Mouse (Mus musculus) megakaryocyte, adult 5-6 weeks (primary cell): Measurements from ENCODE around the gene Mrps23. TPM values are rescaled to one million over a fixed set of nuclear protein-coding genes. Genes with fewer than 3 reads are reported as not detected.
"Not testable (repeated sequence)": the region's sequence is repeated elsewhere in the genome, so short reads cannot be mapped to it uniquely, and the experiment has no call there.

Source experiments
- ATAC-seq: 2 replicates; pipeline ENCODE4 v1.8.0; 2016; ENCODE audit warnings: mild to moderate bottlenecking, inconsistent platforms; ENCODE audit not compliant: poor library complexity, severe bottlenecking
- total RNA-seq, 2 experiments: library from RNA; stranded (forward) in 1 of 2; stranded (reverse) in 1 of 2; fragments of 153-499, 151-499 nt in 1 of 2; fragments of 221-1000, 200-1000 nt in 1 of 2; gene quantifications; 2 replicates each; pipeline versions ENCODE4 v1.2.3 to v1.2.4; 2015 to 2017

Mrps23 gene
- total RNA-seq, 2 experiments from 2014 or later = 39.4 to 62.2 TPM

DNA sequence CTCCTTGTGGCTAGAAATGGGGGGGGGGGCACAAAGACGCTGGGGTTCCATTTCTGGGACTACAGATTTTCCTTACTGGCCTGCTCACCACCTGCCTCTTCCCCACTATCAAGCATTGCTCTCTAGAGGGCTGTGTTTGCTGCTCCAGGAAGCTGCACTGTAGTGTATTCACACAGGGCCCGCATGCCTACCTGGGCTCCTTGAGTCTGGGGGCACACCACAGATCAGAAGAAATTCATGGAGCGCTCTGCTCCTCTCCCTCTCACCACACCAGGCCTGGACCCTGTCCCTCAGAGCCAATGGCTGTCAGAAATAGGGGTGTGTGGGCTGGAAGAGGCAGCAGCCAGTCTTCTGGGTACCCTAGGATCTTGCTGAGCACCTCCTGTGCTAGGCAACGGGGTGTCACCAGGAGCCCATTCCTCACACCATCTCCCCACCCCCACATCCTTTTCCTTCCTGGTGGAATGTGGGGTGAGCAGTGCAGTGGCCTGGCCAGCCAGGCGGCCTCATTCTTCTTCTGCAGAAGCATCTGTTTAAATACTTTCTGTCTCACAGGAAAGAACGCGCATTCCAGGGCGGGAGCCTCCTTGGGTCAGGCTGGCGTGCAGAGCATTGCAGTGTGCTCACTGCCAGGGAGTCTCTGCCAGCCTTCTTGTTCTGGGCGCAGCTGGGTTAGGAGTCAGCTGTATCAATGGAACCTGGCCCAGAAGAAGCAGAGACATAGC lies 31.4 kb upstream of the Mrps23 start:
- ATAC-seq = no peak

DNA sequence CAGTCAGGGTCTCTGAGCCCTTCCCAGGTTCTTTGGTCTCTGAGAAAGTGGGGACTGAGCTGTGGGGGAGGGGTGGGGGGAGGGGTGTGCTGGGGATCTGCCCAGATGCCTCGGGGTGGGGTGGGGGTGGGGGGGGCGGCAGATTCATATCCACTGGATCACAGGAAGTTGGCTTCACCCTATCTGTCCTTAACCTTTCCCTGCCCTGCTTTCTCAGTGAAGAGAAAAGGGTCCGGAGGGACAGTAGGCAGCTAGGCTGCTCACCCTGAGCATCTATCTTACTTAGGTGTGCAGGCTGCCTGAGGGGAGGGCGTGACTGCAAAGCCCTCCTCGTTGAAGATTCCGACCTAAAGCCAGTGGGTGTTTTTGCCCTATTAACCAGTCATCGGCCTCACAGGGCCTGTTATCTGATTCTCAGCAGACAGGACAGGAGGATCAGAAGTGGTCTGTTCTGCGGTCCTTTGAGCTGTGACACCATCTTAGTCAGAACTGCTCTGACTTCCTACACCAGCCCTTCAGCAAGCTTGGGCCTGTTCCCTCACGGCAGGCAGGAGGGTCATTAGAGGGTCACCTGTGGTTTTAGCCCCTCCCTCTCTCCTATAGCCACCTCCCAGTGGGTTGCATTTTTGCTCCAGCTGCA lies 30.7 kb upstream of the Mrps23 start:
- peak; percentile 45 for ATAC-seq

DNA sequence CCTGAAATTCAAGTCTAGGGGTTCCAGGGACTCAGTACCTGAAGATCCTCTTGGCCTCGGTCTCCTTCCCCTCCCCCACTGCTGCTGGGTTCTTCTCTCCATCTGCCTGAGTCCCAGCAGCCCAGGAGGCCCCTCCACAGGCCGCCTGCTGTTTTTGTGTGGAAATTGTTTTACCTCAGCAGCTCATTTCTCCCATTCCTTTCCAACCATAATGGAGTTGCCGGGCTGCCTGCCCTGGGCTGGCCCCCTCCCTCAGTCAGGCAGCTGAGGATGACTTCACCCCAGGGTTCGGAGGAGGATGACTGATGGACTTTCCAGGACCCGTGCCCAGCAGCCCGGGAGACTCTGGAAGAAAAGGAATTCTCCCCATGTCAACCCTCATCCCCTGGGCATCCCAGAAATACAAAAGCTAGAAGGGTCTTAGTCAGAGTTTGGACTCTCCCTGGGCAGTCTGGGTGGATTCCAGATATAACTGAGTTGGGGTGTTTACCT lies 23.7 kb upstream of the Mrps23 start:
- no peak for ATAC-seq

DNA sequence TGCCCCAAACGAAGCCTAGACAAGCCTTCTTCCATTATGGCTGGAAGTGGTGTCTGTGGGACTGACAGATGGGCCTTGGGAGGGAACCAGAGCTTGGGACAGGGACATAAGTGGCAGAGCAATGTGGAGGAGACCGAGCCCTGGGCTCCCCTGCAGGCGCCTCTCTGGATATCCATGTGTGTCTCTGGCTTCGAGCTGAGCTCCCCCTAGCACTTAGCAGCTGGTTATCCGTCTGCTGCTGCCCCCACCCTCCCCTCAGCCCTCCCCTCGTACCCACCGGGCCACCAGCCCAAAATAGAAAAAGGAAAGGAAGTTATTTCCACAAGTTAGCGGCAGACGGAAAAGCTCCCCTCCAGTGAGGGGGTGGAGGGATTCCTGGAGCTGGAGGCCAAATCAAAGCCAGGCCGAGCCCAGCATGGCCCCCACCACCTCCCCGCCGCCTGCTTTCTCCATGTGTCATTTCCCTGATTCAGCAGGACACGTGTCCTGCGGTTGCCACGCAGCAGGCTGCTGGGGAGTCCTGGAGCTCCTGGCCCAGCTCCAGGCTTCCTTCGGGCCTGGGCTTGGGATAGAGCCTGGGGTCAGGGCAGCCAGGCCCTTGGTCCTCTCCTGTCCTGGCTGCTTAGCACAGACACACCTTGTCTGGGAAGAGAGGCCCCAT lies 23.1 kb upstream of the Mrps23 start:
- ATAC-seq = no peak

DNA sequence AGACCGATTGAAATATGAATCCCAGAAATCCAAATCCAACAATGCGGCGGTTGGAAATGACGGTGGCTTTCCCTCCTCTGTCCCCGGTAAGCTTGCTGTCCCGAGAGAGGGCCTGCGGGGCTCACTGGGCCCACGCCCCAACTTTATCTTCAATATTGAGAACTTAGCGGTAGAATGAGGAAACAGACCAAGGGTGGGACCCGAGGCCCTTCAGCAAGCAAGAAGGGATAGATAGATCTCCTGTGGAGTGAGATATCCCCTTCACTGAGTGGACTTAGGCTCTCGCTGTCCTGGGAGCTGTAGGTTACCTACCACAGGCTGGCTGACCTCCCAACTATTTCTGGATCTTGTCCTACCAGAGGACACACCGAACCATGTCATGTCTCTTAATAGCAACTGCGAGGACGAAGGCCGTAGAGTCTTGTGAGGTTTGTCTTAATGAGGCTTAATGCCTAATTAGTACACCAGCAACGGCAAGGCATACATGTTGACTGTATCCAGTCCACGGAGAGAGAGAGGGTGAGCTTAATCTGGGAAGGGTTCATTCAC lies 19.5 kb upstream of the Mrps23 start:
- ATAC-seq = no peak

DNA sequence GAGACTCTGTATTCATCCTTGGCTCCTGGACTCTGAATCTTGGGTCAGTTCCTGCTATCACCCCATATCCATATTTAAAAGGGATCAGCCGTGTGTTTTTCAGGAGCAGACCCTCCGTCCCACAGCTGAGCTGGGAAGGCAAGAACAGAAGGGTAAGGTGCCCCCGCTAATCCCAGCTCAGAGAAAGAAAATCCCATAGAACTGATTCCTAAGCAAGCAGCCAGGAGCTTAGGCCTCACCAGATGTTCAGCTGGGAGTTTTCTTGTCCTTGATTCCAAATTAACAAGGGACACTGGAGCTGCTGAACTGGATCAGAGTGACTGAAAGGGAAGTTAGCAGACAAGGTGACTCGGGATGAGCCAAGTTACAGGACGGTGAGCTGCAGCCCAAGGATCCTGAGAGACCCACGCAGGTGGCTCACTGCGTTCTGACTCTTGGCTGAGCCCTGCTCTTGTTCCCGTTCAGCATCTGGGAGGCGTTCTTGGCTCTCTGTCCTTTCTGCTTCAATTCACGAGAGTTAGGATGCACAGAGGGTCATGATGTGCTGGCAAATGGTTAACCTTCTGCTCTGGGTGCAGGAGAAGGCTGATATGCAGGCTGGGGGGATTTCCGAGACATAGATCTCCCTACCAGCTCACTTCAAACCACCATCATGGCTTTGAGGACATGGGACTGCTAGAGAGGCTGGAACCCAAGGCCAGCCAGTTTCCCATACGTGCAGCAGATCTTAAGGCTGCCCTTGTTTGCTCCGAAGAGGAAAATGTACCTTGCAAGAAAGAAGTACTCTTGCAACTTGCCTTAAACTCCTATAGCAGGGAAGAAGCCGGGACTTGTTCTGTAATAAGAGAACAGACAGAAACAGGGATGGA lies 17.9 kb upstream of the Mrps23 start:
- ATAC-seq = no peak

DNA sequence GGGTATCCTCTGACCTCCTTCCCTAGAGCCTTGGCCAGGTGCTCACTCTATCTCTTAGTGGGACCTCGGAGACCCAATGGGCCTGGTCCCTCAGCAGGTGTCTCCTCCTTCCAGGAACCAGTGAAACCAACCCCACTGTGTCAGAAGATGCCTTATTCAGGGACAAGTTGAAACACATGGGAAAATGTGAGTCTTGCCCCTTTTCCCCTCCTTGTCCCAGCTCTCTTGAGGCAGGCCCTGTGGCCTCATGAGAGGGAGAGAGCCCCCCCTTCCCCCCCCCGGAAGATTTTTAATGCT lies 17.3 kb upstream of the Mrps23 start:
- no peak for ATAC-seq

DNA sequence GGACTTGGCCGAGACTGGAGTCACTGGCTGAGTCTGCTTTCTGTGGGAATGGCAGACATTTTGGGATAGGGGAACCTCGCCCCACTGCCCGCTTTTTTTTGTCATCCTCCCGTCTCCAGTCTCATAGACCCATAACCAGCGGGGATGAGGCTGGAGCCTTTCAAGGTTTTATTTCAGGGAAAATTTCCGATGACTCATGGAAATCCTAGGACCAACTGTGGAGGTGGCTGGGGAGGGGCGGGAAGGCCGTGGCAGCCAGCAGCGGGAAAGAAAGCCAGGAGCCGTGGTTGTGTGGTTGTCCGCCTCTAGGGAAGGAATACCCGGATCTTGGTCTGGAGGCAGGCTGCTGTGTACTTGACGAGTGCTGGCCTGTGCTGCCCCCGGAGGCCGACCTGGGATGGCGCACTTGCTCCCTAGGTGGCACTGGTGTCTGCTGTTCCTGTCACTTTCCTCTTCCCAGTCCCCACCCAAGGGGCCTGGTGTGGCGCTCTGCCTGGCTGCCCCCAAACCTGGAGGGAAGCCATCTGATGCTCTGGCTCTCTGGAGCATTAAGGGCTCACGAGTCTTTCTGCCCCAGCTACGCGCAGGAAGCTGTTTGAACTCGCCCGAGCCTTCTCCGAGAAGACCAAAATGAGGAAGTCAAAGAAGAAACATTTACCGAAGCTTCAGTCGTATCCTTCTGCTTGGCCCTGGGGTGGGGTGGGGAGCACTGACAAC lies 16.6 kb upstream of the Mrps23 start:
- peak; percentile 96 for ATAC-seq

DNA sequence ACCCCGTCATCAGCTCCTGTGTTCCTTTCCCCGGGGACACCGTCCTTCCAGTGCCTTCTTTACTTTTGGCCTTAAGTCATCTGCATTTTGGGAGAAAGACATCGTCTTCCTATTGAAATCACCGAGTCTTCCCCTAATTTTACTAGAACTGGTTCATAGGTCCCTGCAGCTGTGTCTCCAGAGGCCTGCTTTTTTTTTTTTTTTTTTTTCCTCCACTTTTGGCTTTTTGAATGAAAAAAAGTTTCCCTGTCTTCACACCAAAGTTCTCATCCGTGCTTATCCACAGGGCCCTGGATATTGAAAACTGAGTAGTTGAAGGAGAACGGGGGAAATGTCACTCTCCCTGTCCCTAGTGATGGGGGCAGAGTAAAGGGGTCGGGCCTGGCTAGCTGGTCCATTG lies 16.0 kb upstream of the Mrps23 start:
- no peak for ATAC-seq

DNA sequence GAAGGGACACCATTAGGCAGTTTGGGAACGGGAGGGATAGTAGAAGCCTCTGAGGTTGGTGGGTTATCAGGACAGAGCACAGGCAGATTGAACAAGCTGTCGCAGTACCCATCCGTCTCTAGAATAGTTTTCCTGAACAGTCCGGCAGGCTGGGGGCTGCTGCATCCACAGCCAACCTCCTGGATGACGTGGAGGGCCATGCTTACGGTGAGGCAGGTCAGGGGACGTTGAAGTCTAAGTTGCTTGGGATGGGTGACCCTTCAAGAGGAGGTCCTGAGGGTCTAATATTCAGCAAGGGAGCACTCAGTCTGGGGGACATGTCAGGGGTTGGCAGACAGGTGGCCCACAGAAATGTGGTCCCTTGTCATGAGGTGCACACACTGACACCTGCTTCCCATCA lies 15.6 kb upstream of the Mrps23 start:
- ATAC-seq = no peak

DNA sequence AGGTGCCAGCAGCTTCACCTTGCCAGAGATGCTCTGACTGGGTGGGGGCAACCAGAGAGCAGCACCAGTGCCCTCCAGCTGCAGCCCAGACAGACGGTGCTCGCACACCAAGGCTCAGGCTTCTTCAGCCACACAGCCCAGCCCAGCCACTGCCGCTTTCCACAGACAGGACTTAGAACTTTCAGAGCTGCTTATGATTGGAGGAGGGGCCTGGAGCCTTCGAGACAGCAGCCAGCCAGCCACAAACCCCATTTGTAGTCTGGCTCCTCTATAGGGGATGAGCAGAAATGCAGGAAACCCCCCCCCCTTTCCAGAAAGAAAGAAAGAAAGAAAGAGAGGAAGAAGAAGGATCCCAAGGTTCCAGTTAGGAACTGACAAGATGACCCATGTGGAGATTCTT lies 11.6 kb upstream of the Mrps23 start:
- ATAC-seq = no peak

DNA sequence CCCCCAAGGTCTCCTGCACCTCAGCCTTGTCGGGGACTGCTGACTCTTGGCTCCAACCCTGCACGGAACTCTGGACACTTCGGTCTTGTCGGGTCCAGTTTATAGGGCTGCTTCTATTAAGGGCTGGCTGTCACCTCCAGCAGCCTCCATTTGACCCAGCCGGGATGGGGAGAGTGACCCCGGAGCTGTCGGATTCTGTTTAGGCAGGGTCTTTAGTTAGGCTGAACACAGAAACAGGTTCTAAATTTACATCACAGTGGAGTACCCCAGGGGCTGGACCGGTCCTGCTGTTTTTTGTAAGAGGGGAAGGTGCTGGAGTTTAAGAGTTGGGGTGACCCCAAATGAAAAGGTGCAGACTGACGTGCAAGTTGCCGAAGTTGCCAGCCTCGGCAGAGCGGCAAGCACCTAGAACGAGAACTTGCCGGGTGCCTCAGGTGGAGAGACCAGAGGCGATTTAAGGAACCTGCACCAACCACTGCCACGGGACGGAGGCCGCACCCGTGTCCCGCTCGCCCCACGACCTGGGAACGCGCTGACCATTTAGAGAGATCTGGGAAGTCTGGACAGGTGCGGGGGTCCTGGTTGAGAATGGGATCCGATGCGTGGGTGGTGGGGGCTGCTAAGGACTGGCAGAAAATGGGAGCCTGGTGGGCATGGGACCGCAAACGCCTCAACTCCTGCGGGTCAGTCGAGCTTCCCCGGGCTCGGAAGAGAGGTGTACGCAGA lies 10.9 kb upstream of the Mrps23 start:
- peak; percentile 56 for ATAC-seq

DNA sequence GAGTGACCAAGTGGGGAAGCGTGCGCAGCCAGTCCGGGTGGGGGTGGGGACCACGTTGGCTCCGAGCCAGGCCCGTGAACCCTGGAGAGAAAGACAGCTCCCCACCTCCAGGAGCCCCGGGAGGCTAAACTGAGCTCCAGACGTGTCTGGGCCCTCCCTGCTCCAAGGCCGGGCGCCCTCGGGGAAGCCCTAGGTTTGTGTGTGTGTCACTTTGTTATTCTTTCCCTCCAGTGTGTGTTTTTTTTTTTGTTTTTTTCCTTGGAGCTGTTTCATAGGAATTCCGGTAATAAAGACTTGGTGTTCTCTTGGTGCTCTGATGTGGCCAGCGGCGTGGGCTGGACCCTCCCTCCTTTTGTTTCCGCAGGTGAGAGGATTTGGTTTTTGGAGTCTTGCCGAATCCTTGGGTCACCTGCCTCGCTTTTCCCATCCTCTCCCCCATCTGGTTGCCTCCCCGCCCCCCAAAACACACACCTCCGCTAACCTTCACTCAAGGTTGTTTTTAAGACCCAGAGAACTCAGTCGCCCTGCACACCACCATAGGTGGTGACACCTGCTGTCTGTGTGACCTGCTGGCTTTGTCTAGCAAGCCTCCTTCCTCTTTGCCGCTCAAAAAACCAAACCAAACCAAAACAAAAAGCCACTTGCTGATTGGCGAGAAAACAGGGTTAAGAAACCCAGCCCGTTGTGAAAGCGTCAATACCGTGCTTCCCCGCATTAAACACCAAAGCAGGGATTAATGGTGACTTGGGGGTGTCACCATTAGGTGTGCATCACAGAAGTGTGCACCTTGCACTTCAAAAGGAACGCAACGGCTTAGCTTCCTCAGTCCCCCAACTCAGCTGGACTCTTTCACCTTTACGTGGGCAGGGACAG lies 10.1 kb upstream of the Mrps23 start:
- ATAC-seq = peak; percentile 64

DNA sequence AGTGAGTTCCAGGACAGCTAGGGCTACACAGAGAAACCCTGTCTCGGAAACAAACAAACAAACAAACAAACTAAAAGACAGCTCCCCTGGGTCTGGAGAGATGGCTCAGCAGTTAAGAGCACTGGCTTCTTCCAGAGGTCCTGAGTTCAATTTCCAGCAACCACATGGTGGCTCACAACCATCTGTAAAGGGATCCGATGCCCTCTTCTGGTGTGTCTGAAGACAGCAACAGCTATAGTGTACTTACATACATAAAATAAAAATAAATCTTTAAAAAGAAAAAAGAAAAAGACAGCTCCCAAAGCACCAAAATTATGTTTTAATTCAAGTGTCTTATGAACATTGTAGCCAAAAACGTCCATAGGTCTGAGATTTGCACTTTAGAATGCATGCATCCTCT lies 8.5 kb upstream of the Mrps23 start:
- ATAC-seq = not testable (repeated sequence)

DNA sequence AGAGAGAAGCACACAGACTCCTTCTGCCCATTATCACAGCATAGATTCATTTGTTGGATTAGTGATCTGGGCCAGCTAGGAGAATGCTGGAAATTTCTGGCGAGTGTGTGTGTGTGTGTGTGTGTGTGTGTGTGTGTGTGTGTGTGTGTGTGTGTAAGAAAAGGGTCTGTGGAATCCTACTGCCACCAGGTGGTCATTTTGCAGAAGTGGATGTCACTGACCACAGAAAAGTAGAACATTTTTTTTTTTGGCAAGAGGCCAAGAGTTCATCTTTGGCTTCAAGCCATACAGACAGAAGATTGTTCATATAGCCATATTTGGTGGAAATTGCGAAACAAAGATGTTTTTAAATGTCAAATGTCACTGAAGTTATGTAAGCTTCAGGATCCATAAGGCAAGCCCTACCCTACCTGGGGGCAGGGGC lies 7.0 kb upstream of the Mrps23 start:
- ATAC-seq = peak; percentile 56

DNA sequence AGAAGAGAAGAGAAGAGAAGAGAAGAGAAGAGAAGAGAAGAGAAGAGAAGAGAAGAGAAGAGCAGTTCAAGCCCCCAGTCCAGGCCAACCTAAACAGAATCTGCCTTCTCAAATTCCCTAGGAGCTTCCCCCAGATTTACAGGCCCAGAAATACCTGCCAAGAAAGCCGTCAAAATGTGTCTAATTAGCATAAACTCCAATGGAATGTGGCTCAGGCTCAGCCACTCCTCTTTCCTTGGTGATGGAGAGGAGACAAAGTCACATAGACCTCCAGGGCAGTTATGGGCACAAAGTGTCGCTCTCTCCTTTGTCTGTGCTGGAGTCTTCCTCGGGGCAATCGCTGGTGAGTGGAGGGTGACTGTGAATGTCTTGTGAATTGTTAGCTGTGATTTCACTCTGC lies 6.0 kb upstream of the Mrps23 start:
- ATAC-seq = no peak

DNA sequence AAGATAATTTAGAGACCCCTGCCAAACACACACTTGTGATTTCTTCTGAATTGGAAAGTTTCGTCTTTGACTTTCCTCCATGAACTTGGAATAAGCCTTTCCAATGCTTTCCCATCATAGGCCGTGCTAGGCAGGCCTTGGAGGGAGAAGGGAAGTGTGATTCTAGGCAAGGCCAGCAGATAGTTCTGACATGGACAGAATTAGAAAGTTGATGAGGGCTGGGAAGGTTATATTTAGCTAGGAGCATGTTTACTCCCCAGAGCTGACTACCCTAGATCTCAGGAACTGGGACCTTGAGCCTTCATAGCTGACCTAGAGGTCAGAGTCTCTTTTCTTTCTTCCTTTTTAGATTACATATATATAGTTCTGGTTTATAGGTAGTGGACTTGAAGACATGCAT lies 3.0 kb upstream of the Mrps23 start:
- ATAC-seq = no peak

DNA sequence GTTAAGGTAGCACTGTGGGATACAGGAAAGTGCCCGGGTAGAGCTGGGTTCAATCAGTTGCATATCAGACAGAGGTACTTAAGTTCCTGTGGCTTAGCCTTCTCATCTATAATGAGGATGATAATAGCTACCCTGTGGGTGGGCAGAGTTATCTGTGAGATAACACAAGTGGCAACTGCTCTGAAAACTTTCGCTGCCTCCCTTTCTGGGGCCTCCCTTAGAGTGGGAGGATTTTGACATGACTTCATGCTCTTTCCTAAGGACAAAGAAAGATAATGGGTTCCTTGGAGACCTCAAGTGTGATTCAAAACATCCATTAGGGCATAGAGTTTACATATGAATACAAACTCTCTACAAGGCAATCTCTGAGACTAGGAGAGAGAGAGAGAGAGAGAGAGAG lies 2.1 kb upstream of the Mrps23 start:
- no peak for ATAC-seq
